Mouse (Mus musculus): ENCODE data around the gene Gstm6.
"Not testable (repeated sequence)": the region's sequence is repeated elsewhere in the genome, so short reads cannot be mapped to it uniquely, and the experiment has no call there.

Gstm6 gene

DNA sequence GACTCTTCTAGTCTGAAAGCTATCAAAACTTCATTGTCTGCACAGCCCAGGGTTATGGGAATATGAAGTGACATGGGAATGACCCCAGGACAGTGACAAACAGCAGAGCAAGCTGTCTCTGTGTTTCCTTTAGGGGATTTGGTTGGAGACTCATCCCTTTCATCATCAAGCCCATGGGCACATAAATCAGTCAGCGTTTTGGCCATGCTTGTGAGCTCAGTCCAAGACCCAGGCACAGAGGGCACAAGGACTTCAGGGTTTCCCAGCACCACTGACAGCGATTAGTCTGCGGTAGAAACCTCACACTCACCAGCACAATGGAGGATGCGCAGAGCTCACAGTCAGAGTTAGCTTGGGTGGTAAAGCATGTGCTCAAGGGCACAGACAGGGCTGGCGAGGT lies 10.4 kb upstream of the Gstm6 start:
- Histone ChIP-seq H3K4me1 (replicated peaks; ENCODE audit: low read depth, low read length) (peaks cover 34% of the 10 kb centered on the region), H3K4me3 (replicated peaks; ENCODE audit: low read length) (no peak overlapping the region), H3K27me3 (ENCODE audit: insufficient read depth, low read length) (no peaks in the 10 kb centered on the region), H3K9me3 (ENCODE audit: low read length) (no peaks in the 10 kb centered on the region), H3K36me3 (ENCODE audit: insufficient read depth, low read length) (no peaks in the 10 kb centered on the region)
- TF ChIP-seq NANOG (IDR thresholded peaks at IDR 0.05; ENCODE audit: borderline replicate concordance, low read length) (no peak), CTCF (conservative IDR thresholded peaks at IDR 0.05; ENCODE audit: low read length) (no peak), POU5F1 (IDR thresholded peaks at IDR 0.05; ENCODE audit: borderline replicate concordance, low read length) (no peak)

DNA sequence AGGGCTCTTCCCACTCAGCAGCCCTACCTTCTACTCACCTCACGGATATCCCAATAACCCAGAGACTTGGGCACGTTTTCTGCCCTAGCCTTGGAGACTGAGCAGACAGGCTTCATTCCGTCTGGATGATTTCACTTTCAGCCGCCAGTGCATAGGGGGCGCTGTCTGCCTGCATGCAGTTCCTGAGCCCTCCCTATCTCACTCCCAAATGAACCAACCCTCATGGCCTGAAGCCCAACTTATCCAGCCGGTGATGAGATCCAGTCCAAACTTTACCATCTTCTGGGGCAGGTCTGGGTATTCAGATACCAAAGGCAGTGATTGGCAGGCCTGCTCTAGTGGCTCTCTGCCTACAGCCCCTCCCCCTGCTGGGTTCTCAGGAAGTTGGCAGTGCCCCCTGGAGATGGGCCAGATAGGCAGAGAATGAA lies 9.8 kb upstream of the Gstm6 start:
- TF ChIP-seq POU5F1 (IDR thresholded peaks at IDR 0.05; ENCODE audit: borderline replicate concordance, low read length) (no peak), CTCF (conservative IDR thresholded peaks at IDR 0.05; ENCODE audit: low read length) (peak; percentile 91)
- H3K27me3 ChIP-seq (ENCODE audit: insufficient read depth, low read length), result no peaks in the 10 kb centered on the region
- H3K9me3 ChIP-seq (ENCODE audit: low read length), result no peaks in the 10 kb centered on the region
- peaks cover 31% of the 10 kb centered on the region for H3K4me1 ChIP-seq (replicated peaks; ENCODE audit: low read depth, low read length)
- no peaks in the 10 kb centered on the region for H3K36me3 ChIP-seq (ENCODE audit: insufficient read depth, low read length)
- H3K4me3 ChIP-seq (replicated peaks; ENCODE audit: low read length), result peak overlapping the region; percentile 45

DNA sequence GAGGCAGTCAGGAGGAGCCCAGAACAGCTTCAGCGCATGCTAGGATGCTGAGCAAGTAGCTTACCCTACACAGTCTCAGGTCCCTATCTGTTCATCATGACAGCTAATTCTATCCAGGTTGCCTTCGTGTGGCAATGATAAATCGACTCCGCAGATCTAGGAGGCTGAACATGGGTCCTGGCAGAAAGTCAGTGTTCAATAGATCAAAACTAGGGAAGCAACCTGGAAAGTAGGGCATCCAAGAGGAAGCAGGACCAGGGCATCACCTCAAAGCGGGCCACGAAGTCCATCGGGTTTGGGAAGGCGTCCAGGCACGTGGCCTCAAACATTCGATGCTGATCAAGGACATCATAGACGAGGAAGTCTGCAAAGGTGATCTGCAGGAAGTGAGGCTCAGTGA lies 7.0 kb upstream of the Gstm6 start:
- no peaks in the 10 kb centered on the region for H3K9me3 ChIP-seq (ENCODE audit: low read length)
- H3K27me3 ChIP-seq (ENCODE audit: insufficient read depth, low read length), result no peaks in the 10 kb centered on the region
- TF ChIP-seq POU5F1 (IDR thresholded peaks at IDR 0.05; ENCODE audit: borderline replicate concordance, low read length), result no peak
- no peak for TF ChIP-seq CTCF (conservative IDR thresholded peaks at IDR 0.05; ENCODE audit: low read length)
- no peak for TF ChIP-seq NANOG (IDR thresholded peaks at IDR 0.05; ENCODE audit: borderline replicate concordance, low read length)
- H3K36me3 ChIP-seq (ENCODE audit: insufficient read depth, low read length), result no peaks in the 10 kb centered on the region
- H3K4me1 ChIP-seq (replicated peaks; ENCODE audit: low read depth, low read length), result peaks cover 22% of the 10 kb centered on the region
- no peak overlapping the region for H3K4me3 ChIP-seq (replicated peaks; ENCODE audit: low read length)

DNA sequence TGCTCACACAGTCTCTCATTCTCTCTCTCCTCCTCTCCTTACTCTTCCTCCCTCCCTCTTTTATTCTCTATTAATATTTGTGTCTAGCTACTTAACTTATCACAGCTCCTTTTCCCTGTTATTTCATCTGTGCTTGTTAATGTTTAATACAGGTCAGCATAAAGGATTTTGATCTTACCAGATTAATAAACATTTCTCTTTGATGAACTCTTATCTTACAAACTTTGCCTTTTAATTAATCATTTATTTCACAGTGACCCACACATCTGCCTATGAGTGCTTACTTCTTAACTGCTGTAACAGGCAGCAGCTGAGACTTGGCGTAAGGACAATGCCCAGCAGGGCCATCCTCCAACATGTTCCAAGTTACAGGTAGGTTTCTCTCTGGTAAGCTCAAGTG lies 5.9 kb upstream of the Gstm6 start:
- H3K27me3 ChIP-seq (ENCODE audit: insufficient read depth, low read length); H3K36me3 ChIP-seq (ENCODE audit: insufficient read depth, low read length); H3K9me3 ChIP-seq (ENCODE audit: low read length); H3K4me3 ChIP-seq (replicated peaks; ENCODE audit: low read length): not testable (repeated sequence)
- peaks cover 17% of the 10 kb centered on the region for H3K4me1 ChIP-seq (replicated peaks; ENCODE audit: low read depth, low read length)

DNA sequence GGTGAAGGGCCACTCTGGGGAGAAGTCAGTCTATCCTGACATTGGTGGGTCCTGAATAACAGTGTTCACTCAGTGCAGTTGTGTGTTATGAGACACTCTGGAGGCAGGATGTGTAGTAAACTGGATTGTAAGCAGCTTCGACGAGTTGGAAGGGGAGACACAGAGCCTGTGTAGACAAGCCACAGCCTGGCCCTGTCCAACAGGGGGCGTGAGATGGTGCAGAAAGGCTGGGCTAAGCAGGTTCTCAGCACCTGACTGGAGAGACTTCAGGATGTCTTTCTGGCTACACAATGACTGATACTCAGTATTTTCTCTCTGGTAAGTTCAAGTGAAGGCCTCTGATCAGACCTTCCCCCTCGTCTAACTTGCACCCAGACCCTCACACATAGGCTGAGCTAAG lies 2.2 kb upstream of the Gstm6 start:
- Histone ChIP-seq H3K27me3 (ENCODE audit: insufficient read depth, low read length) (no peaks in the 10 kb centered on the region), H3K4me1 (replicated peaks; ENCODE audit: low read depth, low read length) (peaks cover 8% of the 10 kb centered on the region; the same call in 1 of the 2 replicates), H3K36me3 (ENCODE audit: insufficient read depth, low read length) (no peaks in the 10 kb centered on the region), H3K4me3 (replicated peaks; ENCODE audit: low read length) (no peak overlapping the region), H3K9me3 (ENCODE audit: low read length) (peaks cover 9% of the 10 kb centered on the region)
- TF ChIP-seq POU5F1 (IDR thresholded peaks at IDR 0.05; ENCODE audit: borderline replicate concordance, low read length) (no peak), CTCF (conservative IDR thresholded peaks at IDR 0.05; ENCODE audit: low read length) (peak; percentile 37)

DNA sequence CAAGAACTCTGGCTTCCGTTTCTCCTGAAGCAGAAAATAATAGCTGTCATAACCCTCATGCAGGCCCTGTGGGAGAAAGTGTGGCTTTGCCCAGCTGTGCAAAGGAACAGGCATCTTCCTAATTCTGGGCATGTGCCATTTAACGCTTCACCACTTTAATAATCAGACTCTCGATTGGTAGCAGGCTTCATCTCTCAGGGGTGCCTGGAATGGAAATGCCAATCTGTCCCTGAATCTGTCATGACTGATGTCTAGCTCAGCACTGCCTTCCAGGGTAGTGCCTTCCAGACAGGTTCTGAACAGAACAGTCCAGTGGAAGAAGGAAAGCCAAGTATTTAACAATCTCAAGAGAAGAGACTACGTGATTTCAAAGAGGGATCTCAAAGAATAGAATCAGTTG lies 2.3 kb downstream of the Gstm6 start:
- peaks cover 9% of the 10 kb centered on the region for H3K9me3 ChIP-seq (ENCODE audit: low read length)
- no peaks in the 10 kb centered on the region for H3K36me3 ChIP-seq (ENCODE audit: insufficient read depth, low read length)
- H3K4me3 ChIP-seq (replicated peaks; ENCODE audit: low read length), result no peak overlapping the region
- peaks cover 23% of the 10 kb centered on the region for H3K4me1 ChIP-seq (replicated peaks; ENCODE audit: low read depth, low read length)
- TF ChIP-seq POU5F1 (IDR thresholded peaks at IDR 0.05; ENCODE audit: borderline replicate concordance, low read length) (no peak), CTCF (conservative IDR thresholded peaks at IDR 0.05; ENCODE audit: low read length) (no peak), NANOG (IDR thresholded peaks at IDR 0.05; ENCODE audit: borderline replicate concordance, low read length) (no peak)
- no peaks in the 10 kb centered on the region for H3K27me3 ChIP-seq (ENCODE audit: insufficient read depth, low read length)

DNA sequence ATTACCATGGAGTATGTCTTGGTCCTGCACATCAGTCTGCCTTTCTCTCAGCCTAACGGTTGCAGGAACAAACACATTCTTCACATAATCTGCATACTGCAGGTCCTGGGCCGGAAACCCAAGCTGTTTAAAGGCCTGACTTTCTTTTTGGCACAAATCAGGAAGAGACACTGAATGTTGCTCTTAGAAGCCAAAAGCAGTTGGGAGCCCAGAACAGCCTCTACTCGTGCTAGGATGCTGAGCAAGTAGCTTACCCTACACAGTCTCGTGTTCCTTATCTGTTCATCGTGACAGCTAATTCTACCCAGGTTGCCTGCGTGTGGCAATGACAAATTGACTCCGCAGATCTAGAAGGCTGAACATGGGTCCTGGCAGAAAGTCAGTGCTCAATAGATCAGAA lies 3.0 kb downstream of the Gstm6 start:
- TF ChIP-seq NANOG (IDR thresholded peaks at IDR 0.05; ENCODE audit: borderline replicate concordance, low read length) (no peak), POU5F1 (IDR thresholded peaks at IDR 0.05; ENCODE audit: borderline replicate concordance, low read length) (no peak), CTCF (conservative IDR thresholded peaks at IDR 0.05; ENCODE audit: low read length) (no peak)
- Histone ChIP-seq H3K4me3 (replicated peaks; ENCODE audit: low read length) (no peak overlapping the region), H3K9me3 (ENCODE audit: low read length) (peaks cover 9% of the 10 kb centered on the region), H3K27me3 (ENCODE audit: insufficient read depth, low read length) (no peaks in the 10 kb centered on the region), H3K4me1 (replicated peaks; ENCODE audit: low read depth, low read length) (peaks cover 23% of the 10 kb centered on the region), H3K36me3 (ENCODE audit: insufficient read depth, low read length) (no peaks in the 10 kb centered on the region)

DNA sequence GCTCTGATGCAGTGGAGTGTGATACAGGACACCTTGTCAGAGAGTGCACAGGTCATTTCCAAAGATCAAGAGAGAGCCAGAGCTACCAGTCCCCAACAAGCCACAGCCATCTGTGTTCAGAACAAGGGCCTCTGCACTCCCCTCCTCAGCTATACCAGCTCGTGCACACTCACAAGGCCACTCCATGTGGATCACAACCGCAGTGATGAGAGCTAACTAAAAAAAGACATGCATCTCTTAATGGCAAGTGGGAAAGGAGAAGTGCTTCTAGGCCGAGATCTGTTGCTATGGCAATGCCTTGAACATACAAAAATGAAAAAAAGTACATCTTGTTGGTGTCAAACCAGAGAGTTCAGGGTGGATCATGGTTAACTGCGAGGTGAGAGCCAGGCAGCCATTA lies 3.7 kb downstream of the Gstm6 start:
- no peak overlapping the region for H3K4me3 ChIP-seq (replicated peaks; ENCODE audit: low read length)
- no peaks in the 10 kb centered on the region for H3K36me3 ChIP-seq (ENCODE audit: insufficient read depth, low read length)
- no peaks in the 10 kb centered on the region for H3K27me3 ChIP-seq (ENCODE audit: insufficient read depth, low read length)
- TF ChIP-seq NANOG (IDR thresholded peaks at IDR 0.05; ENCODE audit: borderline replicate concordance, low read length) (no peak), CTCF (conservative IDR thresholded peaks at IDR 0.05; ENCODE audit: low read length) (no peak), POU5F1 (IDR thresholded peaks at IDR 0.05; ENCODE audit: borderline replicate concordance, low read length) (no peak)
- H3K9me3 ChIP-seq (ENCODE audit: low read length), result peaks cover 9% of the 10 kb centered on the region
- H3K4me1 ChIP-seq (replicated peaks; ENCODE audit: low read depth, low read length), result peaks cover 23% of the 10 kb centered on the region

DNA sequence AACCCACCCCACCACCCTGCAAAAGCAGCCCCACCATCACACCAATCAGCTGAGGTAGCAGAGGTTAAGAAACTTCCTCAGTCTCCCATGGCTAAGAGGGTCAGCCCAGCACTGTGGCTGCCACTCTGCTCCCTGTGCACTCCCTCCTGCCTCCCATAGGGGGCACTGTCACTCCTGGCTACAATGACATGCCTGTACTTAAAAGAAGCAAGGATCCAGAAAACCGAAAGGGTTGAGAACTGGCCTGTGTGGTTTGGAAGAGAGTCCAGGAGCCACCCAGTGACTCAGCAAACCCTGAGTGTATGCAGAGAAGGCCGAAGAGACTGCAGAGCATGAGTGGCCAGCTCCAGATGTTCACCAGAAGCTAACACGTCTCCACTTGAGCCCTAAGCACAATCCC lies 4.1 kb downstream of the Gstm6 start:
- Histone ChIP-seq H3K4me1 (replicated peaks; ENCODE audit: low read depth, low read length) (peaks cover 23% of the 10 kb centered on the region), H3K27me3 (ENCODE audit: insufficient read depth, low read length) (no peaks in the 10 kb centered on the region), H3K4me3 (replicated peaks; ENCODE audit: low read length) (no peak overlapping the region), H3K9me3 (ENCODE audit: low read length) (peaks cover 9% of the 10 kb centered on the region), H3K36me3 (ENCODE audit: insufficient read depth, low read length) (no peaks in the 10 kb centered on the region)
- TF ChIP-seq NANOG (IDR thresholded peaks at IDR 0.05; ENCODE audit: borderline replicate concordance, low read length) (no peak), CTCF (conservative IDR thresholded peaks at IDR 0.05; ENCODE audit: low read length) (peak; percentile 98)

Measured in E14TG2a.4 (cell line).